Mouse (Mus musculus): ENCODE data around the gene Acat1. TPM values are rescaled to one million over a fixed set of nuclear protein-coding genes. Genes with fewer than 3 reads are reported as not detected.

The Acat1 gene
- polyA plus RNA-seq, 3 experiments from 2014 or later: 54.8 to 88.4 (median 87.9) TPM

GRCm38 (mm10) chr9:53535416-53536320 lies 74.5 kb downstream of the Acat1 start:
- no peak for ATAC-seq

Other genes with a start within 250 kb of the Acat1 start
- 1 to 10 TPM; 1.6 to 2.2 (median 2.1) TPM for gene Kdelc2, start 226.4 kb downstream of the Acat1 start, polyA plus RNA-seq (2017; shearing (Covaris generic))
- gene 4930550C14Rik, start 208.1 kb downstream of the Acat1 start, polyA plus RNA-seq (2017; shearing (Covaris generic)): under 1 TPM; 0.78 to 0.95 (median 0.81) TPM
- 10 to 100 TPM; 23.2 to 33.6 (median 28.9) TPM for gene Atm, start 73.6 kb downstream of the Acat1 start, polyA plus RNA-seq (2017; shearing (Covaris generic))
- 10 to 100 TPM; 12.5 to 18.0 (median 13.2) TPM for gene Npat, start 73.3 kb downstream of the Acat1 start, polyA plus RNA-seq (2017; shearing (Covaris generic))
- gene Cul5, start 59.6 kb upstream of the Acat1 start, polyA plus RNA-seq (2017; shearing (Covaris generic)): 10 to 100 TPM; 29.1 to 34.6 (median 34.4) TPM
- not detected for gene Rab39, start 95.8 kb upstream of the Acat1 start, polyA plus RNA-seq (2017; shearing (Covaris generic))
- gene Slc35f2, start 161.2 kb upstream of the Acat1 start, polyA plus RNA-seq (2017; shearing (Covaris generic)): 10 to 100 TPM in 2 of 3 experiments, 1 to 10 TPM in 1; 8.5 to 11.0 (median 10.6) TPM
- gene Sln, start 239.8 kb upstream of the Acat1 start, polyA plus RNA-seq (2017; shearing (Covaris generic)): not detected